Mouse (Mus musculus): Measurements from ENCODE around the gene Gngt1. TPM values are rescaled to one million over a fixed set of nuclear protein-coding genes. Genes with fewer than 3 reads are reported as not detected.

Gene Gngt1
- polyA plus RNA-seq, 1 experiment from 2014 or later: not detected

DNA sequence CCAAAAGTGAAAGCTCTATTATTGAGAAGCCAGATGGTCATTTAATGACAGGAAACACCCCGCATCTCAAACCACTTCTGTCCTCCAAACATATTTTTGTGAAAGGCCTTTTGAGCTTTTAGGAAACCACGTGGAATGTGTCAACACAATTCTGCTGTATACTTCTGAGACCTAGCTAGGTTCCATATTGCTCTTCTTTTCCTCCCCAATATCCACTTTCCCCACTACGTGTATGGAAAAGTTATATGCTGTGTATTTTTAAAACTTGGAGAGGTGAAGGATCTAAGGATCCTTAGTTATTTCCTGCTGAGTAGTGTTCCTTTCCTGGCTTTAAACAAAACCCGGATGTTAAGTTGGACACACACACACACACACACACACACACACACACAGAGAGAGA is 9.9 kb downstream of the Gngt1 start:
- Histone ChIP-seq H3K4me3 (ENCODE audit: low read depth, low read length) (no peak overlapping the region), H3K27me3 (ENCODE audit: control insufficient read depth, insufficient read depth, low read depth, low read length) (no peaks in the 10 kb centered on the region), H3K4me1 (ENCODE audit: control insufficient read depth, low read depth, low read length) (no peaks in the 10 kb centered on the region), H3K27ac (ENCODE audit: low read length) (no peak overlapping the region), H3K9me3 (replicated peaks; ENCODE audit: control insufficient read depth, low read length) (no peaks in the 10 kb centered on the region), H3K9ac (ENCODE audit: low read depth, low read length) (no peak overlapping the region), H3K4me2 (ENCODE audit: low read depth, low read length) (peak overlapping the region; percentile 56; the same call in 1 of the 2 replicates), H3K36me3 (ENCODE audit: control insufficient read depth, insufficient read depth) (no peaks in the 10 kb centered on the region)
- peak; percentile 6; the same call in 1 of the 2 replicates for ATAC-seq (ENCODE audit: low read depth)
- WGBS (ENCODE audit: insufficient replicate concordance): 13% methylated on average over 4 of the region's 4 CpGs

DNA sequence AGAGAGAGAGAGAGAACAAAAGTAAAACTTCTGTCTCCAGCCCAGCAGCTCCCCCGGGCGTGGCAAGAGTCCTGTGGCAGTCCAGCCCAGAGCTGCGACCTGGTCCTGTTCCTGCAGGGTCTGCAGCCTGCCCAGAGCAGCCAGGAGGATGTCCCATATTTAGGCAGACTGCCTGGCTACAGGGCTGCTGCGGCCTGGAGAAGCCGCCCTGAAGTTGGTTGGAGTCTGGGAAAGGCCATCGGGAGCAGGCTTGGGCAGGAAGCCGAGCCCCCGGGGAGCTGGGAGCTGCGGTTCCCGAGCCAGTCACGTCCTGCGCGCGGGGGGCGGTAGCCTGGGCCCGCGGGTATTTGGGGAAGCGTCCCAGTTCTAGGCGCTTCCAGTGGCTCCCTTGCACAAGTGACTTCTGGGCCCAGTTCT is 10.3 kb downstream of the Gngt1 start, which contains the start of gene Gng11:
Gene Gng11 (plus strand): TSS at position 15 of the 417 bp plus-strand sequence.
- peak; percentile 79 for ATAC-seq (ENCODE audit: low read depth)

DNA sequence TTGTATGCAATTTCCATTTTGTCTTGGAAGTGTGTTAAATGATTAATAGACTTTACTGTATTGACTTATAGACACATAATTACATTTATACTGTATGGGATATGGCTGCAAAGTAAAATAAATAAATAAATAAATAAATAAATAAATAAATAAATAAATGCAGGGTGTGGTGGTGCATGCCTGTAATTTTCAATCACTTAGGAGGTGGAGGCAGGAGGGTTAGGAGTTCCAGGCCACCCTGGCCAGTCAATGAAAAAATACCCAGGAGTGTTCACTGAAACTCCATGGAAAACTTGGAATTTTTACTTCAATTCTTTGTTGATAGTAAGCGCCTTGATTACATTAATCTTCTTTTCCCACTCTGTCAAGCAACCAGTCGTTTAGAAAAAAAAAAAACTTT is 11.2 kb downstream of the Gngt1 start:
- H3K4me1 ChIP-seq (ENCODE audit: control insufficient read depth, low read depth, low read length): no peaks in the 10 kb centered on the region
- H3K27ac ChIP-seq (ENCODE audit: low read length): no peak overlapping the region
- H3K9me3 ChIP-seq (replicated peaks; ENCODE audit: control insufficient read depth, low read length): no peaks in the 10 kb centered on the region
- no peaks in the 10 kb centered on the region for H3K36me3 ChIP-seq (ENCODE audit: control insufficient read depth, insufficient read depth)
- WGBS (ENCODE audit: insufficient replicate concordance): 50% methylated on average over 2 of the region's 2 CpGs
- H3K4me2 ChIP-seq (ENCODE audit: low read depth, low read length): peak overlapping the region; percentile 56; the same call in 1 of the 2 replicates
- no peaks in the 10 kb centered on the region for H3K27me3 ChIP-seq (ENCODE audit: control insufficient read depth, insufficient read depth, low read depth, low read length)
- H3K4me3 ChIP-seq (ENCODE audit: low read depth, low read length): peak overlapping the region; percentile 57; the same call in 1 of the 2 replicates
- H3K9ac ChIP-seq (ENCODE audit: low read depth, low read length): no peak overlapping the region
- ATAC-seq (ENCODE audit: low read depth): no peak

More for the DNA sequence above, 10.3 kb downstream of the Gngt1 start, which contains the start of gene Gng11:
- peak within 1 kb of the TSS; percentile 77 for H3K27ac ChIP-seq (ENCODE audit: low read length)
- no peaks in the 10 kb centered on the region for H3K27me3 ChIP-seq (ENCODE audit: control insufficient read depth, insufficient read depth, low read depth, low read length)
- no peaks in the 10 kb centered on the region for H3K4me1 ChIP-seq (ENCODE audit: control insufficient read depth, low read depth, low read length)
- H3K4me3 ChIP-seq (ENCODE audit: low read depth, low read length): peak within 1 kb of the TSS; percentile 57
- H3K36me3 ChIP-seq (ENCODE audit: control insufficient read depth, insufficient read depth): no peaks in the 10 kb centered on the region
- H3K9ac ChIP-seq (ENCODE audit: low read depth, low read length): peak within 1 kb of the TSS; percentile 61
- WGBS (ENCODE audit: insufficient replicate concordance): under 1% methylated on average over 19 of the region's 19 CpGs
- H3K4me2 ChIP-seq (ENCODE audit: low read depth, low read length): peak within 1 kb of the TSS; percentile 56
- H3K9me3 ChIP-seq (replicated peaks; ENCODE audit: control insufficient read depth, low read length): no peaks in the 10 kb centered on the region

DNA sequence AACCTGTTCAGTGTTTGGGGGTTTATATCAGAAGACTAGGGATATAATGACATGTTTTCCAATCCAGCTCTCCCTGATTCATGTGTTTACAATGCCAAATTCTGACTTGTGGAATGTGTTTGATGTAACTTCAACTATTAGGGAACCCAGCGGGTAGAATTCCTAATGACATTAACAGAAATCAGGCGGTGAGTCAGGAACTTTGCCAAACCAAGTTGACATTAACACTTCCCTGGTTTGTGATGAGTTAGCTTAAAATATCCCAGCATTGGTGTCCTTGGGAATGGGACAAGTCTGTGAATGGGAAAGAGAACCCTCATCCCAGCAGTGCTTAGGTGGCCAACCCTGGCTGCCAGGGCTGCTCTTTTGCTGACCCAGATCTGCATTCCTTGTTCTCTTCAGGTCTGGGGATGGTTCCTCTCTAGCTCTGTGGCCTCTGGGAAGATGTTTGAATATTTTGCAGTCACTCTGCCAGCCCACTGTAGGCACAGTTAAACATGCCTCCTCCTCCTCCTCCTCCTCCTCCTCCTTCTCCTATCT is 15.0 kb downstream of the Gngt1 start:
- H3K27me3 ChIP-seq (ENCODE audit: control insufficient read depth, insufficient read depth, low read depth, low read length): no peaks in the 10 kb centered on the region
- no peak for ATAC-seq (ENCODE audit: low read depth)
- no peak overlapping the region for H3K4me3 ChIP-seq (ENCODE audit: low read depth, low read length)
- no peaks in the 10 kb centered on the region for H3K36me3 ChIP-seq (ENCODE audit: control insufficient read depth, insufficient read depth)
- H3K27ac ChIP-seq (ENCODE audit: low read length): no peak overlapping the region
- H3K4me2 ChIP-seq (ENCODE audit: low read depth, low read length): no peak overlapping the region
- no peaks in the 10 kb centered on the region for H3K9me3 ChIP-seq (replicated peaks; ENCODE audit: control insufficient read depth, low read length)
- H3K4me1 ChIP-seq (ENCODE audit: control insufficient read depth, low read depth, low read length): no peaks in the 10 kb centered on the region
- WGBS (ENCODE audit: insufficient replicate concordance): 65% methylated on average over 2 of the region's 2 CpGs
- H3K9ac ChIP-seq (ENCODE audit: low read depth, low read length): no peak overlapping the region

DNA sequence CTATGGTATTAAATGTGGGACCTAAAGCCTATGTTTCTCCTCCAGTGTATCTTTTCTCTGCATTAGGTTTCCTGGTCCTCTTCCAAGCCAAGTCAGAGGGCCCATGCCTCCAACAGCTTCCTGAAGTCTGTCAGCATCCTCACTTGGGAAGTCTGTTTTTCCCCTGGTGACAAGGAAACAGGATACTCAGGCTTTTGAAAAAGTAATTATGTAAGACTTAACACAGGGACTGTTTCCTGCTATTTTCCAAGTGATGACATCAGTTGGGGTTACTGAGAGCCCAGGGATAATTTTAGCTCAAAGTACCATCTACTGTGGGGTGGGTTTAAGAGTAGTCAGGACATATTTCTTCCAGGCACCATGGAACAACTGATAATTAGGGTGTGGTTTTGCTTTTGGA is 16.0 kb downstream of the Gngt1 start:
- H3K27me3 ChIP-seq (ENCODE audit: control insufficient read depth, insufficient read depth, low read depth, low read length): no peaks in the 10 kb centered on the region
- H3K9me3 ChIP-seq (replicated peaks; ENCODE audit: control insufficient read depth, low read length): no peaks in the 10 kb centered on the region
- H3K4me1 ChIP-seq (ENCODE audit: control insufficient read depth, low read depth, low read length): no peaks in the 10 kb centered on the region
- no peak overlapping the region for H3K9ac ChIP-seq (ENCODE audit: low read depth, low read length)
- H3K36me3 ChIP-seq (ENCODE audit: control insufficient read depth, insufficient read depth): no peaks in the 10 kb centered on the region
- no peak overlapping the region for H3K27ac ChIP-seq (ENCODE audit: low read length)
- H3K4me2 ChIP-seq (ENCODE audit: low read depth, low read length): no peak overlapping the region
- no peak for ATAC-seq (ENCODE audit: low read depth)
- H3K4me3 ChIP-seq (ENCODE audit: low read depth, low read length): no peak overlapping the region

DNA sequence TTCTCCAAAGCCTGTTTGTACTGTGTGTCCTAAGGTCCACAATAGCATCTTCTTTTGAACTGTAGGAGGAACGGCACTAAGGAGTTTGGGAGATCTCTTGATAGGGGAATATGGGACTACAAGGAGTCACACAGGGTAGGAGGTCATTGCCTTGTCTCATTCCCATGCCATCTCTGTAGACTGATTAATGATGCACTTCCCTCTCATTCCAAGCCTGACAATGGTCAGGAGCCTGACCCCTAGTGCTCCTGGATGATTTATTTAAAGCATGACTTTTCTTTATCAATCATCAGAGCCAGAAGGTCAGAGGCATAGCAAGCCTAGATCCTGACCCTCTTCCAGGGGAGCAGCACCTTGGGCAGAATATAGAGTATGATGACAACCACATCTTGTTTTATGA is 29.1 kb downstream of the Gngt1 start:
- Histone ChIP-seq H3K9ac (ENCODE audit: low read depth, low read length) (no peak overlapping the region), H3K4me3 (ENCODE audit: low read depth, low read length) (no peak overlapping the region), H3K9me3 (replicated peaks; ENCODE audit: control insufficient read depth, low read length) (no peaks in the 10 kb centered on the region), H3K27ac (ENCODE audit: low read length) (no peak overlapping the region), H3K36me3 (ENCODE audit: control insufficient read depth, insufficient read depth) (no peaks in the 10 kb centered on the region), H3K27me3 (ENCODE audit: control insufficient read depth, insufficient read depth, low read depth, low read length) (no peaks in the 10 kb centered on the region), H3K4me1 (ENCODE audit: control insufficient read depth, low read depth, low read length) (no peaks in the 10 kb centered on the region), H3K4me2 (ENCODE audit: low read depth, low read length) (no peak overlapping the region)
- 41% methylated on average over 1 of the region's 1 CpGs for WGBS (ENCODE audit: insufficient replicate concordance)
- ATAC-seq (ENCODE audit: low read depth): no peak

DNA sequence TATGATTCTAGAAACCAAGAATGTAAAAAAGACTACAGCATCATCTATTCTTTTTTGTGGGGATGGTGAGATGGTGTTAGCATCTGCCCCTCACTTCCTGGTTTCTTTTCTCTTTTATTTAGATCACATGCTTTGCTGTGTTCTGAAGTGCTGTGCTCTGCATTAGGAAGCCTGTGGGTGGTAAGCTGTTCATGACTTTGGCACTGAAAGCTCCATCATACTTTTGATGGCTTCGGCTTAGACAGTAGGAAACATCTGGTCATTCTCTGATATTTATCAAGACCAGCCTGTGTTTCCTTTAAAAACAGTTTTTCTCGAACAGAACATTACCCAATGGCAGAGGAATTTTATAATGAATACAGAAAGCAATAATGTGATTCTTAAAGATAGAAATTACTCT is 32.8 kb downstream of the Gngt1 start:
- Histone ChIP-seq H3K4me3 (ENCODE audit: low read depth, low read length) (no peak overlapping the region), H3K9me3 (replicated peaks; ENCODE audit: control insufficient read depth, low read length) (no peaks in the 10 kb centered on the region), H3K4me1 (ENCODE audit: control insufficient read depth, low read depth, low read length) (no peaks in the 10 kb centered on the region), H3K4me2 (ENCODE audit: low read depth, low read length) (no peak overlapping the region), H3K27ac (ENCODE audit: low read length) (no peak overlapping the region), H3K36me3 (ENCODE audit: control insufficient read depth, insufficient read depth) (no peaks in the 10 kb centered on the region), H3K9ac (ENCODE audit: low read depth, low read length) (no peak overlapping the region), H3K27me3 (ENCODE audit: control insufficient read depth, insufficient read depth, low read depth, low read length) (no peaks in the 10 kb centered on the region)
- WGBS (ENCODE audit: insufficient replicate concordance): 10% methylated on average over 2 of the region's 2 CpGs
- ATAC-seq (ENCODE audit: low read depth): no peak

DNA sequence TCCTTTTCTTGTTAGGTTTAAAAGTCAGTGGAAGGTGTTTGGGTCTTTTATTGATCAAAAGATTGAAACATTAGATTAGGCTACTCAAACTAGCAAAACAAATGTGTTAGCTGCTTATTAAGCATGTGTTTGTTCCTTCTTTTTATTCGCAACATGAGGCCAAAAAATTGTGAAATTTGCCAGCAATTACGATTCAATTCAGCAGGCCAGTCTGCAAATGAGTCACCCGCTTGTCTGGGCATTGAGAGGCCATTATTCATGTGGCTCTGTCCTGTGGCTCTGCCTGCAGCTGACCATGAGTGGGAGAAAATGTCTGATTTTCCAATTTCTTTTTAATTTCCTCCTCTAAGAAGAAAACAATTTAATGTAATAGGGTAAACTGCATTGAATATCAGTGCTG is 37.4 kb downstream of the Gngt1 start:
- 59% methylated on average over 3 of the region's 3 CpGs for WGBS (ENCODE audit: insufficient replicate concordance)
- Histone ChIP-seq H3K27ac (ENCODE audit: low read length) (no peak overlapping the region), H3K9me3 (replicated peaks; ENCODE audit: control insufficient read depth, low read length) (no peaks in the 10 kb centered on the region), H3K4me1 (ENCODE audit: control insufficient read depth, low read depth, low read length) (no peaks in the 10 kb centered on the region), H3K4me2 (ENCODE audit: low read depth, low read length) (no peak overlapping the region), H3K4me3 (ENCODE audit: low read depth, low read length) (no peak overlapping the region), H3K36me3 (ENCODE audit: control insufficient read depth, insufficient read depth) (no peaks in the 10 kb centered on the region), H3K9ac (ENCODE audit: low read depth, low read length) (no peak overlapping the region), H3K27me3 (ENCODE audit: control insufficient read depth, insufficient read depth, low read depth, low read length) (no peaks in the 10 kb centered on the region)
- ATAC-seq (ENCODE audit: low read depth): no peak

DNA sequence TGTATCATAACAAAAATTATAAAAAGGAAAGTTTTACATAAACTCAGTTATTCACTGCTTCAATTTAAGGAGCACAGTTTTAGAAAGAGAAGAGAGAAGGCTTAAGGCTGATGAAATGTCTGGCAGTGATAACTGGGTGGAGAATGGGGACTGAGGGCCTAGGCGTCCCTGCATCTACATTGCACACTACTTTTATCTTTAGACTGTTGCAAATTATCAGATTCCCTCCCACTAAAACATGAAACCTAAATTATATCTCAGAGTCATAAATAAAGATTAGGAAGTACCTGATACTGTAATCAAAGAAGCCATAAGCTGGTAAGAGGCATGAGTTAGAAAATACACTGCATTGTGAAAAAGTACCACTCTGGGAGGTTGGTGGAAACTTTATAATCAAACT is 48.2 kb downstream of the Gngt1 start:
- Histone ChIP-seq H3K4me1 (ENCODE audit: control insufficient read depth, low read depth, low read length) (no peaks in the 10 kb centered on the region), H3K4me2 (ENCODE audit: low read depth, low read length) (no peak overlapping the region), H3K9ac (ENCODE audit: low read depth, low read length) (no peak overlapping the region), H3K27me3 (ENCODE audit: control insufficient read depth, insufficient read depth, low read depth, low read length) (no peaks in the 10 kb centered on the region), H3K36me3 (ENCODE audit: control insufficient read depth, insufficient read depth) (no peaks in the 10 kb centered on the region), H3K4me3 (ENCODE audit: low read depth, low read length) (no peak overlapping the region), H3K27ac (ENCODE audit: low read length) (no peak overlapping the region), H3K9me3 (replicated peaks; ENCODE audit: control insufficient read depth, low read length) (no peaks in the 10 kb centered on the region)
- no peak for ATAC-seq (ENCODE audit: low read depth)
- WGBS (ENCODE audit: insufficient replicate concordance): 38% methylated on average over 1 of the region's 1 CpGs

Data from liver, embryonic 16.5 days (tissue).